Mouse (Mus musculus) liver, adult 2 months (tissue): ENCODE measurements around the gene Adamts8. TPM values are rescaled to one million over a fixed set of nuclear protein-coding genes. Genes with fewer than 3 reads are reported as not detected.

Experiments used
- DNase-seq: peaks from one replicate; pipeline ENCODE4 v3.0.0-alpha.2; 2011; ENCODE audit warnings: low read depth, low spot score; ENCODE audit errors: extremely low read depth
- H3K27ac ChIP-seq: fragments of 200-500 bp; replicated peaks from 2 replicates; pipeline ENCODE4 v1.5.1; 2012; ENCODE audit warnings: low read depth, mild to moderate bottlenecking, control low read depth, inconsistent platforms, low read length; ENCODE audit not compliant: insufficient read depth
- H3K27me3 ChIP-seq: fragments of 200-500 bp; 2 replicates; pipeline ENCODE4 v1.6.1; 2012; ENCODE audit warnings: mild to moderate bottlenecking, moderate library complexity, low read length, inconsistent platforms; ENCODE audit not compliant: control insufficient read depth, insufficient read depth
- H3K36me3 ChIP-seq: fragments of 200-500 bp; 2 replicates; pipeline ENCODE4 v1.6.1; 2012; ENCODE audit warnings: low read length, inconsistent platforms; ENCODE audit not compliant: control insufficient read depth, insufficient read depth
- H3K4me1 ChIP-seq: fragments of 200-500 bp; 2 replicates; pipeline ENCODE4 v1.6.1; 2011; ENCODE audit warnings: low read length; ENCODE audit not compliant: control insufficient read depth, insufficient read depth
- H3K4me3 ChIP-seq: fragments of 200-500 bp; 2 replicates; pipeline ENCODE4 v1.5.1; 2011; ENCODE audit warnings: low read depth, mild to moderate bottlenecking, control low read depth, low read length, moderate library complexity; ENCODE audit not compliant: insufficient read depth
- H3K79me2 ChIP-seq: fragments of 200-500 bp; 2 replicates; pipeline ENCODE4 v1.6.1; 2012; ENCODE audit warnings: inconsistent platforms, mild to moderate bottlenecking, low read length, moderate library complexity; ENCODE audit not compliant: control insufficient read depth, insufficient read depth
- H3K9ac ChIP-seq: fragments of 200-500 bp; 2 replicates; pipeline ENCODE4 v1.6.1; 2012; ENCODE audit warnings: low read depth, mild to moderate bottlenecking, control low read depth, inconsistent platforms, low read length
- CTCF ChIP-seq: fragments of 200-500 bp; IDR thresholded peaks from 2 replicates; pipeline ENCODE4 v1.5.1; 2011; ENCODE audit warnings: low read depth, low read length, control low read depth
- POLR2A ChIP-seq: fragments of 200-500 bp; IDR thresholded peaks from 2 replicates; pipeline ENCODE4 v1.6.1; 2011; ENCODE audit warnings: low read length, control low read depth; ENCODE audit not compliant: insufficient read depth; ENCODE audit errors: extremely low read depth
- WGBS: fragments of 180-500 bp; shearing (Covaris S2); methylation state at CpG from one replicate; pipeline ENCODE4 v1.1.7; 2018; 5-methylcytosine and 5-hydroxymethylcytosine counted together
- polyA plus RNA-seq: library from polyadenylated mRNA; depleted of rRNA; stranded (reverse); fragments of >200 nt; gene quantifications from 2 replicates; pipeline ENCODE4 v1.2.3, GENCODE M21; 2012
- total RNA-seq: library from RNA; depleted of rRNA; stranded (reverse); fragments of >200 nt; gene quantifications from 2 replicates; pipeline ENCODE4 v1.2.3, GENCODE M21; 2014

Adamts8 gene
- total and polyA plus RNA-seq, 2 experiments: not detected

GRCm38 (mm10) chr9:30953287-30953686, 10.9 kb downstream of the Adamts8 start:
- Histone ChIP-seq H3K27ac (no peak overlapping the region), H3K4me3 (no peak overlapping the region), H3K9ac (no peak overlapping the region), H3K4me1 (no peaks in the 10 kb centered on the region), H3K36me3 (no peaks in the 10 kb centered on the region), H3K27me3 (no peaks in the 10 kb centered on the region), H3K79me2 (no peaks in the 10 kb centered on the region)
- TF ChIP-seq POLR2A (no peak), CTCF (peak; percentile 75)
- peak; percentile 33 for DNase-seq
- 56% methylated on average over 8 of the region's 8 CpGs for WGBS

DNA sequence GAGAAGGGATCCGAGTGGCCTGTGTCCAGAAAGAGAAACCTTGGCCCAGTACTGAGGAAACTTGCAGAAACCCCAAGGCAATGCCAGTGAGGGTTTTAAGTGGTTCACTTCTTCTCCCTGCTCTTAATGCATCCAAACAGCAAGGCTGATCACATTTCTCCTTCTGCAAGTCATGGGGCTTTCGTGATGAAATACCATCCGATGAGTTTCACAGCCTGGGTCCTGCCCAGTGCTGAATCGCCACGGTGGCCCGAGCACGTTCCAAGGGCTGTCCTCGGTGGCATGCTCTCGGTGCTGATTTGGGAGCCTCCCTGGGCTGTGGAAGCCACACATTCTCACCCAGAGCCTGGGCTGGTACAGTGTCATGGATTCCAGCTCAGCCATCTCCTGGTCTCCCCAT, 12.9 kb downstream of the Adamts8 start:
- Histone ChIP-seq H3K79me2 (no peaks in the 10 kb centered on the region), H3K36me3 (no peaks in the 10 kb centered on the region), H3K27ac (no peak overlapping the region), H3K4me1 (no peaks in the 10 kb centered on the region), H3K9ac (no peak overlapping the region), H3K4me3 (no peak overlapping the region), H3K27me3 (no peaks in the 10 kb centered on the region)
- 83% methylated on average over 9 of the region's 9 CpGs for WGBS
- DNase-seq: no peak
- TF ChIP-seq CTCF (no peak), POLR2A (no peak)

- WGBS: 88% methylated on average over 4 of the region's 4 CpGs
- TF ChIP-seq CTCF (no peak), POLR2A (no peak)
These were observed 21.4 kb downstream of the Adamts8 start for GRCm38 (mm10) chr9:30963780-30964179.

DNA sequence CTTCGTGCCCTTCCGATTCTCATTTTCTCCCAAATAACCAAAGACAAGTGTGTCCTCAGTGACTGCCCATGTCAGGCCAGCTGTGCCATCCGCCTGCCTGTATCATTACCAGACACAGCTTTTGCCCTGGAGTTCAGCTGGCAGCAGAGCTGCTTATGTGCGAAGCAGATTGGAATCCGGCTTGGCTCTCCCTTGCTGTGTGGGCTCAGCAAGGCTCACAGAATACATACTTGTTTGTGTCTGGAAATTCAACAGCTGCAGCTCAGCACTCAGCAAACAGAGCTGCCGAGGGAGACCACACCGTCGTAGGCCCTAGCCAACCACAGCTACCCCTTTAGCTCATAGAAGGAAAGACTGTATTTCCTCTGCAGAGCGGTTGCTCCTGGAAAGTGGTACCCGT, 22.3 kb downstream of the Adamts8 start:
- no peaks in the 10 kb centered on the region for H3K36me3 ChIP-seq
- no peaks in the 10 kb centered on the region for H3K79me2 ChIP-seq
- no peaks in the 10 kb centered on the region for H3K27me3 ChIP-seq
- H3K27ac ChIP-seq: no peak overlapping the region
- DNase-seq: no peak
- TF ChIP-seq CTCF (no peak), POLR2A (no peak)
- no peak overlapping the region for H3K9ac ChIP-seq
- no peak overlapping the region for H3K4me3 ChIP-seq
- 73% methylated on average over 10 of the region's 10 CpGs for WGBS
- no peaks in the 10 kb centered on the region for H3K4me1 ChIP-seq

More at GRCm38 (mm10) chr9:30963780-30964179, 21.4 kb downstream of the Adamts8 start:
- no peaks in the 10 kb centered on the region for H3K36me3 ChIP-seq
- peak; percentile 20 for DNase-seq
- no peaks in the 10 kb centered on the region for H3K4me1 ChIP-seq
- H3K27ac ChIP-seq: no peak overlapping the region
- H3K79me2 ChIP-seq: no peaks in the 10 kb centered on the region
- H3K4me3 ChIP-seq: no peak overlapping the region
- H3K27me3 ChIP-seq: no peaks in the 10 kb centered on the region
- no peak overlapping the region for H3K9ac ChIP-seq

DNA sequence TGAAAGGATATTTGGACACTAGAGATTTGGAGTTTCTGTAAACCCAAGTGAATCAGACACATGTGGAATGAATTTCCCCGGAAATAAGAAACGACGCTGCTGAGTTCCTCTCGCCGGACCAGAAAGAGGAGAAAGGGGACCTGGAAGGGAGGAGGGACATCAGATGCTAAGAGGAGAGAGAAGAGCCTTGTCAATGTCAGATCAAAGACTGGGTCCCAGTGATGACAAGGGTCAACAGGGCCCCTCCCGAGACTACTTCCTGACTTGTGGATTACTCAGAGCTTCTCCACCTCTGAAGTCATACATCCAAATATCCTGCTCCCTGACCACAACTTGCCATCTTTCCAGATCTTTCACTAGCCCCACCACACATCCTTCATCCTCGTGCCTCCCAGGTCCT, 24.5 kb downstream of the Adamts8 start:
- Histone ChIP-seq H3K9ac (no peak overlapping the region), H3K36me3 (no peaks in the 10 kb centered on the region), H3K79me2 (no peaks in the 10 kb centered on the region), H3K27ac (no peak overlapping the region), H3K4me3 (no peak overlapping the region), H3K27me3 (no peaks in the 10 kb centered on the region), H3K4me1 (no peaks in the 10 kb centered on the region)
- WGBS: 67% methylated on average over 7 of the region's 7 CpGs
- TF ChIP-seq POLR2A (no peak), CTCF (no peak)
- no peak for DNase-seq

DNA sequence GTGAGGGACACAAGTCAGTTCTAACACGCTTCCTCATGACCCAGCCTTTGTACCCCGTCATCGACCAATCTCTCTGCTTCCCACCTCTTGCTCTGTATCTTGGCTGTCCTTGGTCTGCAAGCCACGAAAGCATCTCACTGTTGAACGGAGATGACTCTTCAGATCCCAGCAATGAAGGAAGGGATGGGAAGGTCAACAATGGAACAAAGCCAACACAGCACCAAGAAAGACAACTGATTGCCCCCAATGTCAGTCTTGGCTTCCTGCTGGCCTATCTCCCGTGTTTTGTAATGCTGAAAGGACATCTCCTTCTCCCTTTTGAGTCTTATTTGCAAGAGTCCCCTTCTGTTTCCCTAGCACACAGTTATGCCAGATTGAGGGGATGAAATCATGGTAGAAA, 25.8 kb downstream of the Adamts8 start:
- Histone ChIP-seq H3K9ac (no peak overlapping the region), H3K4me1 (no peaks in the 10 kb centered on the region), H3K27ac (no peak overlapping the region), H3K4me3 (no peak overlapping the region), H3K79me2 (no peaks in the 10 kb centered on the region), H3K27me3 (no peaks in the 10 kb centered on the region), H3K36me3 (no peaks in the 10 kb centered on the region)
- no peak for DNase-seq
- no peak for TF ChIP-seq POLR2A
- TF ChIP-seq CTCF: no peak
- 79% methylated on average over 6 of the region's 6 CpGs for WGBS
